Mouse (Mus musculus) right cerebral cortex, adult 18-20 months (tissue): ENCODE results near the gene Klrg1.
A peak's percentile ranks its signal among the peaks of the same experiment; 100 is the strongest.

Experiments
- DNase-seq: peaks from one replicate; pipeline ENCODE4 v3.0.0; 2022; ENCODE audit warnings: mixed read lengths

Gene Klrg1

DNA sequence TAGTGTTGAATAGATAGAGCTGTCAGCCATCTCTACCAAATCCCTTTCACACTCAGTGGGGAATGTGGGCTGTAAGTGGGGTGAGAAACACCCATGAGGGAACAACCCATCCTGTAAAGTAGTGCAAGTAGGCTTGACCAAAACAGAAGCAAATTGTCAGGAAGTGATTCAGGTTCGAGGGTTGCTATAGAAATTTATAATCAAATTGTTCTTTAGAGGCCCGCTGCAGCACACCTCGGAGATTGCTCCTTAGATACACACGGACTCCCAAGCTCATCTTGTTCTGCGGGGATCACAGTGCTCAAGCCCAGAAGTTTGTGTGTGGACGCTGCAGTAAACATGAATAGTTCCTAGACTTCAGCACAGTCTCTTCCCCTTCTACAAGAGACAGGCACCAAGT lies at the start of gene Klrg1:
Gene Klrg1 (minus strand): TSS at position 101 of the 400 bp plus-strand sequence.
- DNase-seq = no peak

DNA sequence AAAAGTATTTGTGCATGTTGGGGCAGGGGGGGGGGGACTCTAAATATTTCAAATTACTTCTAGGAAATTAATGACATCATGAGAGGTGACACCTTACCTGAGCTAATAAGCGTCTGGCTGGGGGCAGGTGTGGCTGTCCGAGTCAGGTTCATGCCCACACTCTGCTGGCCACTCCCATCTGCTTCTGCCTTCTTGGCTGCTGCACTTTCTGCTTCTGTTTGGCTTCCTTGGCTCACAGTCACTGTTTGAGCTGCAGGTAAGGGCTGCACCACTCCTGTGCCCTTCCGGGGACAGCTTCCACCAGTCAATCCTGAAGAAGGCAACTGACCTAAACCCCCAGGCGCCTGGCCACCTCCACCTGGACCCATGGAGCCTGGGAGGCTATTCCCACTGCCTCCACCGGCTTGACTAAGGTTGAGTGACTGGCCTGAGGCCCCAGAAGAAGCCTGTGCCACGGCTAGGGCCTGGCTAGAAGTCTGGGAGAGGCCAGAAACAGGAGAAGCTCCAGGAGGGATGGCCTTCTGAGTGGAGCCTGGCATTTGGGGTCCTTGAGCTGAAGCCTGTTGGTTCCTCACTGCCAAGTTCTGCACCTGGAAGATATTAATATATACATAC lies 42.8 kb upstream of the Klrg1 start:
- no peak for DNase-seq

DNA sequence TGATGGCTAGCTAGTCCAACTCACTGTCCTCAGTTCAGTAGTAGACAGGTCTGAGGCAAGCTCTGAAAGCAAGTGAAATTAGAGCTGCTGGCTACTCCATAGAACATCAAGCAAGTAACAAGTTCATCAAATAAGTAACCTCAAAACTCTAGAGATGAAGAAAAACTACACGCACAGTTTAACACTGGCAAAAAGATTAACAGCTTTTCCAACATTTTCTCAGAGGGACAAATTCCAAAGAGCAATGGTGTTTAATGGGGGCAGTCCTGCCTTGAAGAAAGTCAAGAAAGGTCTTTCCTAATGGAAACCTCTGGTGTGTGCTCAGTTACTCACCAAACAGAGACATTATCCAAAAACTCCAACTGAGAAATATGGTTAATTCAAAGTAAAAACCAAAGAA lies 36.0 kb upstream of the Klrg1 start:
- DNase-seq = no peak

DNA sequence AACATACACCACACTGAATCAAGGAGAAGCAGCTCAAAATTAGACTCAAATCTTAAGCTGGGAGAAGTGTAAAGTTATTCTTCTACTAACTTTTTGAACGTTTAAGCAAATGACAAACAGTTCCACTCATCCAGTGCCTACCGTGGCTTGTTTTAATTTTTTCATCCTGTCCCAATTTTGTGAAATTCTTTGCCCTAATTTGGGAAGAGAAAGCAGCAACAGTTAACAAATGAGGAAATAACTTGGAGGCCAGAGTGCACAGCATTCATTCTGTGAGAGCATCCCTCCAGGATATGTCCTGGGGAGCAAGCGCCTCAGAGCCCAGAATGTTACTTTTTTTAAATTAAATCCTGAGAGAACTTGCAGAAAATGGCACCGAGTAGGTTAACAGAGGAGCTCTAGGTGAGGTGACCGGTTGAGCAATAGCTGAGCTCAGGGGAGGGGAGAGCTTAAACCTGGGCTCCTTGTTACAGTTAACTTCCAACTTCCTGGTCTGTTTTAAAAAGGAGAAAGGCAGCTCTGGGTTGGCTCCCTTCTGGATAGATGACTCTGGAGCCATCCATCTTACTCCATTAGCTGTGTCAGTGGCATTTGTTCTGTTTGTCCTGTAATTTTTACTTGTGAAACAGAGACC lies 27.6 kb upstream of the Klrg1 start:
- DNase-seq = no peak

GRCm38 (mm10) chr6:122309446-122309960 lies 26.8 kb upstream of the Klrg1 start:
- DNase-seq = no peak

GRCm38 (mm10) chr6:122308505-122309393 lies 26.1 kb upstream of the Klrg1 start, which contains the start of gene M6pr:
TSS of gene M6pr (plus strand) at chr6:122308720.
- DNase-seq = peak; percentile 99

DNA sequence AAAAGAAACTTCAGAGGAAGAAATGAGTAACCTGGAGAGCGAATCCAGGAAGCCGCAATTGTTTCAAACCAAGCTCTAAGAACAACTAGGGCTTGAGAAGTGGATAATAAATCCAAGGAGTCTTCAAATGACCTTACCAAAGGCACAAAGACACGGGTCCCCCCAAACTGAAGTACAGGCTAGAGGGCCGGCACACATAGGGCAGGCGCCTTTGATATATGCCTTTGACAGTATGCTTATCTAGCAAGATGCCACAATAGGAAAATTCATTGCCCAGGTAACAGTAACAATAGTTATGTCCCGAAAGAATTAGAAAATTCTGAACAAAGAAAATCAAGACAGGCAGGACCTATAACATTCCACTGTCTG lies 25.4 kb upstream of the Klrg1 start:
- DNase-seq = no peak

DNA sequence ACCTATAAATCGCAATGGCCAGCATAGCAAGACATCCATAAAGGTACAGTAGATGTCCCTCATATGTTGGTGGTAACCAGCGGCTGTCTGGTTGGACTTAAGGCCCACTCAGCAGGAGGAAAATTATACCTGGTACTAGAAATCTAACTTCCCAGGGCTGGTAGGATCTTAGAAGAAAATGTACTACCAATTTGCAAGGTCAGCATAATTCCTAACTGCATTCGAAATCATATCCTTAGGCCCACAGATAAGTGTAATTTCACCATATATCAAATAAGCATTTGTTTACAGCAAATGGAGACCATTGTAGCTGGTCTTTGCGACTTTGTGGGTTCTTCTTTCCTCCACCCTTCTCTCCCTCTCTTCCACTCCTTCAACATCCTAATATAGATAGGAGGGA lies 24.0 kb upstream of the Klrg1 start:
- no peak for DNase-seq

DNA sequence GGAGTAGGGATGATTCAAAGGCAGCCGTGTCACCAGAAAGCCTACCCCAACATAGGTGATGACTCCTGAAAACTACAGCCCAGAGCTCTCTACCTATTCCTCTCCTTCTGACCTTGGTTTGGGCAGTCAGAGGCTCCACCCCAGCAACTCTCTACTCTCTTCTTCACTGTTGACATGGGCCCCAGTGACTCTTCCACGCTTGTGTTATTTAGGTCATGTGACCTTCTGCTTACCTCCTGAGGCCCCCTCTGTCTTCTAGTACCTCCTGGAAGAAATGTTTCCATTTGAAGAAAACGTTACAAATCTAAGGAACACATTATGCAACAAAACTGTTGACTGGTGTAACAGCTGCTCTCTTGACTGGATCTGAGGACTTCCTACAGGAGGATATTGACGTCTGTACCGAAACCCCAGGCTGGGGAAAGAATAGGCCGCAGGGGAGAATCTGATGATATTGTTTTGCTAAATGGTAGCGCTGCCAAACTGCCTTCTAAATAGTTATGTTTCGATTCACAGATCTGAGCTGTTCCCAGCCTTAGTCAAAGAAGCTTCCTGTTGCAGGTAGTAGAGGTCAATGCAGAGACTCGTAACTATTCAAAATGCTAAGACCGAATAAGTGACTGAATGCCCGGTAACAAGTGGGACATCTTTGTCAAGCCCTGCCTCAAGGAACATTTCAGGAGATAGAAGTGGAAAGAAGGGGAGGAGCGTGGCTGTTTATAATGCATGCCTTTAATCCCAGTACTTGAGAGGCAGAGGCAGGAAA lies 22.3 kb upstream of the Klrg1 start:
- DNase-seq = no peak

DNA sequence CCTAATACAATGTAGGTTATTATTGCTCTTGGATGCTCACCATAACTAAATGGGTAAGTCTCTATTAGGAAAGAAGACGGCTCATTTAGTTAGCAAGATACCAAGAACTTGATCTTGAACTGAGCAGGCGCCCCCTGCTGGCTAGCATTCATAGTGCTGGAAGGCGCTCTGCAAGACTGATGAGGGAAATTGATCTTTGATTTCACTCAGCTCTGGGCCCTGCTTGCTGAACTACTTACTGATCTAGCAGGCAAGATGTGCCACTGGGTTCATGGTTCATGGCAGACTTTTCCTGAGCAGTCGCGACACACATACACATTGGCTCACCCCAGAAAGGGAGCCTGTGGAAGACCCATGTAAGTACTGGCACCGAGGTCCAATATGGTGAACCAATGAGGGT lies 21.7 kb upstream of the Klrg1 start:
- peak; percentile 66 for DNase-seq

- no peak for DNase-seq
Observed at GRCm38 (mm10) chr6:122303526-122303925, 20.8 kb upstream of the Klrg1 start.

GRCm38 (mm10) chr6:122302661-122303060 lies 20.0 kb upstream of the Klrg1 start:
- no peak for DNase-seq

DNA sequence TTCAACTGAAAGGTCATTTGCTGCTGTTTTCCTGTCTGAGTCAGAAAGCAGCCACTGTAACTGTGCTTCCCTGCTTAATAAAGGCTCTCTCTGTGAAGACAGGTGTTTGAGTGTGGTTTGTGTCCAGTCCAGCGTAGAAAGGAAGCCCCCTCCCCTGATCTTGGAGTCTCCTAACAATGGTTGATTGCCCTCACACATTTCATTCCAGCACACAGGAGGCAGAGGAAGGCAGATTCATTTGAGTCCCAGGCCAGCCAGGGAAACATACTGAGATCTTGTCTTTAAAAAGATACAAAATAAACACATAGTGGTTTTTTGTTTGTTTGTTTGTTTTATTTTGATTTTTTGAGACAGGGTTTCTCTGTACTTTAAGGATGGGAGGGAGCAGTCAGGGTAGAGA lies 19.4 kb upstream of the Klrg1 start:
- DNase-seq = no peak

GRCm38 (mm10) chr6:122299621-122300133 lies 17.0 kb upstream of the Klrg1 start:
- DNase-seq = no peak

- DNase-seq = no peak
Observed at GRCm38 (mm10) chr6:122298223-122298609, 15.5 kb upstream of the Klrg1 start.

DNA sequence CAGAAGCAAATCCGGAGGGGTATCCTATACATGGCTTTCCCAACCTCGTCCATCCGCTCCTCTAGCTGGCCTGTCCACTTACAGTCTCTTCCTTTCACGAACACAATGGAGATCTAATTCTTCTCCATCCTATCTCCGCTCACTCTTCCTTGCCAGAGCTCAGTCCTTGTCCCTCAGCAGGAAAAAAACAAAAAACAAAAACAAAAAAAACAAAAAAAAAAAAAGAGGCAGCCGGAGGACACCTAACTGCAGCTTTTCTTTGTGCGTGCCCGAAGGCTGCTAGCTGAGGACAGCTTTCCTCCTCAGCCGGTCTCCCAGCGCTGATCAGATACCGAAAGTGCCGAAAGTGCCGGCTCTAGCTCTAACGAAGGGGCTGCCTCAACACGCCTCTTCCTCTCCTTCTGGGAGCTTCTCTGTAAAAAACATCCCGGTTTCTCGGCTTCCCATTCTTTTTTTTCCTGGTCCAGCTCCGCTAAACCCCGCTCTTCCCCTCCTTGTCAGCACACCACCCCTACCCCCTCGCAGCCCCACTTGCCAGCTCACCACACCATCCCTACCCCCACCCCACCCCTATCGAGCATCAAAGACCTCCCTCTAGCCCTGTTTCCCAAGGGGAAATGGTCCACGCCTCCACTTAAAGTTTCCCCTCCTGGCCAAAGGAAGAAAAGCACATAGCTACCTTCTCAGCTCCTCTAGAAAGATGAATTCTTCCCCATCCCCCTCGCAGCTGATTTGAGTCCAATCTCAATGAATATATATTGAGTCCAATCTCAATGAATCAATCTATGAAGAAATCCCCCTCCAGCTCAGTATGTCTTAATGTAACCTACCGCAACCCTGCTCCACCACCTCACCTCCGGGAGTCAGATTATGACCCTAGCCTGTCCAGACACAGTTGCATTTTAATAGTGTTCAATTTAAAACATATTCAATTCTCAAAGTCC lies 14.9 kb upstream of the Klrg1 start:
- peak; percentile 21 for DNase-seq

DNA sequence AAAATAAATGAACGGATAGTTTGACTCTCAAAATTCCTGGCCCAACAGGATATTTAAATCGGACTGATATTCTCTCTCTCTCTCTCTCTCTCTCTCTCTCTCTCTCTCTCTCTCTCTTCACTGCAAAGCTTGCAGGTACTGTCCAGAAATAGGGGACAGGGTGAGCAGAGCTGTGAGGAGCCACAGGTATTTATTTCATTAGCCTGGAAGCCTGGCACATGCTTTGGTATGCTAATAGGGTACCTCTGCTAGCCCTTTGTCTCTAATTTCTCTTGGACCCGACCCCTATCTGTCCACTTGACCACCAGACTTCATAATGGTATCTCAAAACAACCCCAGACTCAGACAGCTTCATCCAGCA lies 14.2 kb upstream of the Klrg1 start:
- DNase-seq = no peak

GRCm38 (mm10) chr6:122295242-122295641 lies 12.6 kb upstream of the Klrg1 start:
- DNase-seq = no peak

- no peak for DNase-seq
Observed at GRCm38 (mm10) chr6:122294290-122294689, 11.6 kb upstream of the Klrg1 start.

- DNase-seq = no peak
Observed at GRCm38 (mm10) chr6:122293796-122294195, 11.1 kb upstream of the Klrg1 start.

DNA sequence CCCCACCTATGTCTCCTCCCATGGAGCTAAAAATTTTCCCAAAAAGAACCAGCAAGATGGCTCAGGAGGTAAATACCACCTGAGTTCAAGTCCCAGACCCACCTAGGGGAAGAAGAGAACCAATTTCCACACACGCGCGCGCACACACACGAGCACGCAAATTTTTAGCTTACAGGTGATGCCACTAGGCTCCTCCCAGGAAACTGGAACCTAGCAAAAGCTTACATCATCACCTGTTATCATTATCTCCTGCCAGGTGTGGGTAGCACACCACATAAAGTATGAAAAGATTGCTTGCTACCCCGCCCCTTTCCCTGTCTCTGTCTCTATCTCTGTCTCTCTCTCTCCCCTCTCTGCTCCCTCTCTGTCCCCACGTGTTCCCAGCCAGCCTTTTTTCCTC lies 10.4 kb upstream of the Klrg1 start:
- no peak for DNase-seq

- DNase-seq = no peak
Observed at GRCm38 (mm10) chr6:122292184-122292583, 9.5 kb upstream of the Klrg1 start.
